Mouse (Mus musculus) ES-E14 (cell line): Measurements from ENCODE around the gene Stox1. TPM values are rescaled to one million over a fixed set of nuclear protein-coding genes. Genes with fewer than 3 reads are reported as not detected.

Experiments
- DNase-seq: peaks from one replicate; pipeline ENCODE4 v3.0.0-alpha.2; 2013; ENCODE audit warnings: low read depth, low spot score
- H3K27ac ChIP-seq: 2 replicates; pipeline ENCODE4 v1.5.1; 2012; ENCODE audit warnings: low read depth, mild to moderate bottlenecking, low read length, moderate library complexity, mixed read lengths; ENCODE audit not compliant: poor library complexity, insufficient read depth, severe bottlenecking
- H3K36me3 ChIP-seq: 2 replicates; pipeline ENCODE4 v1.6.1; 2012; ENCODE audit warnings: mild to moderate bottlenecking, low read length, moderate library complexity, mixed read lengths; ENCODE audit not compliant: control insufficient read depth, poor library complexity, insufficient read depth, severe bottlenecking
- H3K4me1 ChIP-seq, 2 experiments: fragments of 150-350 bp in 1 of 2; sonication (generic) in 1 of 2; 2 replicates each; pipeline ENCODE4 v1.6.1; 2012; ENCODE audit warnings: low read length in 2 of 2, mild to moderate bottlenecking in 1 of 2, mixed read lengths in 1 of 2; ENCODE audit not compliant: control insufficient read depth in 2 of 2, insufficient read depth in 2 of 2, poor library complexity in 1 of 2
- H3K4me3 ChIP-seq, 2 experiments: fragments of 150-350 bp in 1 of 2; sonication (generic) in 1 of 2; 2 replicates each; pipeline ENCODE4 v1.5.1; 2012; ENCODE audit warnings: low read length in 2 of 2, low read depth in 1 of 2, mild to moderate bottlenecking in 1 of 2, mixed read lengths in 1 of 2; ENCODE audit not compliant: insufficient read depth in 1 of 2, poor library complexity in 1 of 2, severe bottlenecking in 1 of 2
- H3K9ac ChIP-seq: 2 replicates; pipeline ENCODE4 v1.6.1; 2012; ENCODE audit warnings: low read depth, mild to moderate bottlenecking, low read length, mixed read lengths; ENCODE audit not compliant: poor library complexity, insufficient read depth, severe bottlenecking
- H3K9me3 ChIP-seq: fragments of 150-350 bp; sonication (generic); 2 replicates; pipeline ENCODE4 v1.6.1; 2012; ENCODE audit warnings: low read depth, mild to moderate bottlenecking, low read length; ENCODE audit not compliant: control insufficient read depth, insufficient read depth
- HCFC1 ChIP-seq: IDR thresholded peaks from 2 replicates; pipeline ENCODE4 v1.6.1; 2012; ENCODE audit warnings: low read length, inconsistent platforms, borderline replicate concordance; ENCODE audit not compliant: insufficient read depth
- MAFK ChIP-seq: IDR thresholded peaks from 2 replicates; pipeline ENCODE4 v1.6.1; 2014; ENCODE audit warnings: mild to moderate bottlenecking, low read depth, low read length, inconsistent platforms; ENCODE audit not compliant: insufficient read depth
- ZC3H11A ChIP-seq: IDR thresholded peaks from 2 replicates; pipeline ENCODE4 v1.6.1; 2012; ENCODE audit warnings: low read depth, mild to moderate bottlenecking, inconsistent platforms, low read length, borderline replicate concordance
- ZNF384 ChIP-seq: IDR thresholded peaks from 2 replicates; pipeline ENCODE4 v1.6.1; 2012; ENCODE audit warnings: low read depth, low read length, inconsistent platforms
- in situ Hi-C, 2 experiments: fragments of 600-800 bp; cut with MboI; formaldehyde crosslinking; loops; one replicate each; pipeline ENCODE4 v1.15.1; 2025; ENCODE audit warnings: low sequenced_read_pairs in 2 of 2, inconsistent platforms in 1 of 2; ENCODE audit not compliant: unreplicated experiment in 2 of 2
- total RNA-seq: library from RNA; depleted of rRNA; stranded (reverse); fragments of 300-350 nt; gene quantifications from 2 replicates; pipeline ENCODE4 v1.2.3, GENCODE M21; 2012; rRNA removed

Stox1 gene
- total RNA-seq, 1 experiment = 0.76 TPM

DNA sequence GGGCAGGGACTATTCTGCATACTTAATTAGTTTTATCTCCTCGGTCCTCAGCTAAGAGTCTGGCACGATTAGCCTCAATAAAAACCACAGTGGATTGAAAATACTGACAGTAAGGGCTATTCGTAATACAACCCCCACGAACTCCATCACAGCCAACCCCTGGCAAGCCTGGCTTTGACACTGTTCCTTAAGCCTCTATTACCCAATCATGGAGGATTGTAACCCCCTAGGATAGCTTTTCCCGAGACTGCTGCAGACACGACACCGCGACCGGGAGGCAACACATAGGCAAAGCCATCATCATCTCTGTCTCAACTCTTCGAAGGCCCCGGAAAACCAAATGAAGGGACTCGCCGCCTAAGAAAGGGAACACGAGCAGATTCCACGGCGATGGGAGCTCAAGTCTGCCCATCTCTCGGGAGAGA, 75.6 kb downstream of the Stox1 start:
- H3K36me3 ChIP-seq = peaks cover under 1% of the 10 kb centered on the region; the same call in 1 of the 2 replicates
- H3K9ac ChIP-seq = peak overlapping the region; percentile 92
- peak overlapping the region; percentile 78 to 95 for H3K4me3 ChIP-seq
- no peak for TF ChIP-seq ZC3H11A
- no peak for TF ChIP-seq HCFC1
- no peak for TF ChIP-seq ZNF384
- no peak for TF ChIP-seq MAFK
- peak overlapping the region; percentile 72; the same call in 1 of the 2 replicates for H3K27ac ChIP-seq
- no peaks in the 10 kb centered on the region for H3K9me3 ChIP-seq
- in situ Hi-C loops = no loop called here
- DNase-seq = no peak
- 0 out of 4 replicates have a peak, but pooled peaks cover 0 to 2% of the 10 kb centered on the region in 2 experiments for H3K4me1 ChIP-seq

Other genes starting within 250 kb of the Stox1 start
- gene Vps26a, start 239.3 kb downstream of the Stox1 start, total RNA-seq = 21.7 and 32.1 TPM in 2 replicates
- 5.4 and 33.6 TPM in 2 replicates for gene Srgn, start 198.7 kb downstream of the Stox1 start, total RNA-seq
- gene Kif1bp, start 147.7 kb downstream of the Stox1 start, total RNA-seq = 12.7 and 17.3 TPM in 2 replicates
- 164 and 185 TPM in 2 replicates for gene Ddx21, start 123.8 kb downstream of the Stox1 start, total RNA-seq
- gene Ddx50, start 74.9 kb downstream of the Stox1 start, total RNA-seq = 43.9 and 61.8 TPM in 2 replicates
- gene Ccar1, start 66.2 kb upstream of the Stox1 start, total RNA-seq = 63.2 and 70.9 TPM in 2 replicates
- 307 and 557 TPM in 2 replicates for gene Tet1, start 182.9 kb upstream of the Stox1 start, total RNA-seq
- 12.8 and 16.3 TPM in 2 replicates for gene Slc25a16, start 194.5 kb upstream of the Stox1 start, total RNA-seq
- gene Dna2, start 220.9 kb upstream of the Stox1 start, total RNA-seq = 26.4 and 28.5 TPM in 2 replicates